Mouse (Mus musculus) gastrocnemius, adult 2 months (tissue): ENCODE results near the gene Thoc5. TPM values are rescaled to one million over a fixed set of nuclear protein-coding genes. Genes with fewer than 3 reads are reported as not detected.

ENCODE experiments used
- DNase-seq: peaks from one replicate; pipeline ENCODE4 v3.0.0; 2022
- H3K27ac ChIP-seq: fragments of 200-600 bp; 2 replicates; pipeline ENCODE4 v1.8.1; 2022; ENCODE audit warnings: mild to moderate bottlenecking
- H3K4me3 ChIP-seq: fragments of 200-600 bp; 2 replicates; pipeline ENCODE4 v1.8.1; 2022; ENCODE audit warnings: mild to moderate bottlenecking, moderate library complexity
- CTCF ChIP-seq: fragments of 200-600 bp; IDR thresholded peaks from 2 replicates; pipeline ENCODE4 v1.8.1; 2022; ENCODE audit warnings: antibody characterized with exemption, mild to moderate bottlenecking, moderate library complexity
- intact Hi-C: fragments of 180-260 bp; cut with DNase I; formaldehyde crosslinking; loops from one replicate; pipeline ENCODE4 v1.15.1; 2025
- total RNA-seq, 2 experiments: library from RNA; stranded (reverse); gene quantifications; 2 replicates each; pipeline ENCODE4 v1.2.3; 2021

The Thoc5 gene
- total RNA-seq, 2 experiments from 2014 or later = 15.5 to 16.7 TPM

DNA sequence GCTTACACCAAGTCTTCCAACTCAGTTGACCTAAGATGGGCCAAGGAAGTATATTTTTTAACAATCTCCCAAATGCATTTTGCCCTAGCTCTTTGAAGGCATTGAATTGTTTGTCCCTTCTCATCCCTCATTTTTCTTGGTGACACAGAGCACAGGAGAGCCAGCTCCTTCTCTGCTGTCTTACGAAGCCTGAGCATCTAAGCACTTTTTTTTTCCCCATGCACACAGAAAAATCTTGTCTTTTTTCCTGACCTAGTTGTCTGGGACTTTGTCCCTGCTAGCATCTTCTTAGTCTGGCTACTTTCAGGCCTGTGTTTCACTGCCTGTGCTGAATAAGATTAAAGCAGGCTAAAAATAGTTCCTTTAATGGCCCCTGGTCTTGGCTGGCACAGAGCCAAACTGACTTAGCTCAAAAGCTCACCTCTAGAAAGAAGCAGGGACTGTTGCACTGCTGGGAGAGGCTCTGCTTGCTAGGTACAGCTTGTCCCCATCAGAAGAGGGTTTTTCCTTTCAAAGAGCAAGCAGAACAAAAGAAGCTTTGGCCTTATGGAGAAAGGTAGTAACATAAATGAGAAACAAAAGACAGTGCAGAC, 36.0 kb downstream of the Thoc5 start:
- H3K27ac ChIP-seq = peak overlapping the region; percentile 25; the same call in 1 of the 2 replicates

DNA sequence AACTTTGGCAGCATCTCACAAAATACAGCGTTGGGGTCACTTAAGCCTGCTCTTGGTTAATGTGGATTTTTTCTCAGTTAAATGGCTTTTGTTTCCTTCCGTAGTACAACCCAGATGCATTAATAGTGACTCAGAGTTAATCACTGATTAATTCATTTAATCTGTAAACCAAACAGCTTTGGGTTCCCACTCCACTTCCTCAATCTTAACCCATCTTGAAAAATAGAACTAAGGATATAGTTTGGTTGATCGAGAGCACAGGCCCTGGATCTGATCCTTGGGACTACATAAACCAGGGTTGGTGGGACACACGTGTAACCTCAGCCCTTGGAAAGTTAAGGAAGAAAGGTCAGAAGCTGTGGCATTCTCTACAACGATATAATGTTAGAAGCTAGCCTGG, 41.1 kb downstream of the Thoc5 start:
- no peak overlapping the region for H3K4me3 ChIP-seq
- TF ChIP-seq CTCF = no peak
- no peak overlapping the region for H3K27ac ChIP-seq
- intact Hi-C loops = no loop called here
- DNase-seq = no peak

More for the DNA sequence above, 36.0 kb downstream of the Thoc5 start:
- intact Hi-C loops = no loop called here
- DNase-seq = peak; percentile 75
- no peak overlapping the region for H3K4me3 ChIP-seq
- no peak for TF ChIP-seq CTCF

DNA sequence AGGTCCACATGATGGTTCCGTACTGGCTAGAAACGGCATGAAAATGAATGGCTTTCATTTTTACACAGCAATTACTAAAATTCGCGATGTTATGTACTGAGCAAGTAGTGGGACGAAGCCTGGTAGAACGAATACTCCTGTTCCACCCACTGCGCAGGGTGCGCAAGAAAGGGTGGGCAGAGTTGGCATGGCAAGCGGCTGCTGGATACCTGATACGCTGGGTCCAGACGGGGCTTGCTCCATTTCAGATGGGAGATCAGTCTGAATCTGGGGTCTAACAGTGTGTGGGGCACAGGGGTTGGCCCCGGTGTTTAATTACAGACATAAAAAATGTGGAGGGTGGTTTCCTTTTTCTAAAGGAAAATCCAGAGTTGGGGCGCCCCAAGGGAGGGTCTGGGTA, 51.4 kb downstream of the Thoc5 start:
- peak overlapping the region; percentile 69 for H3K4me3 ChIP-seq
- H3K27ac ChIP-seq = no peak overlapping the region
- intact Hi-C loops = no loop called here
- TF ChIP-seq CTCF = no peak
- DNase-seq = no peak

DNA sequence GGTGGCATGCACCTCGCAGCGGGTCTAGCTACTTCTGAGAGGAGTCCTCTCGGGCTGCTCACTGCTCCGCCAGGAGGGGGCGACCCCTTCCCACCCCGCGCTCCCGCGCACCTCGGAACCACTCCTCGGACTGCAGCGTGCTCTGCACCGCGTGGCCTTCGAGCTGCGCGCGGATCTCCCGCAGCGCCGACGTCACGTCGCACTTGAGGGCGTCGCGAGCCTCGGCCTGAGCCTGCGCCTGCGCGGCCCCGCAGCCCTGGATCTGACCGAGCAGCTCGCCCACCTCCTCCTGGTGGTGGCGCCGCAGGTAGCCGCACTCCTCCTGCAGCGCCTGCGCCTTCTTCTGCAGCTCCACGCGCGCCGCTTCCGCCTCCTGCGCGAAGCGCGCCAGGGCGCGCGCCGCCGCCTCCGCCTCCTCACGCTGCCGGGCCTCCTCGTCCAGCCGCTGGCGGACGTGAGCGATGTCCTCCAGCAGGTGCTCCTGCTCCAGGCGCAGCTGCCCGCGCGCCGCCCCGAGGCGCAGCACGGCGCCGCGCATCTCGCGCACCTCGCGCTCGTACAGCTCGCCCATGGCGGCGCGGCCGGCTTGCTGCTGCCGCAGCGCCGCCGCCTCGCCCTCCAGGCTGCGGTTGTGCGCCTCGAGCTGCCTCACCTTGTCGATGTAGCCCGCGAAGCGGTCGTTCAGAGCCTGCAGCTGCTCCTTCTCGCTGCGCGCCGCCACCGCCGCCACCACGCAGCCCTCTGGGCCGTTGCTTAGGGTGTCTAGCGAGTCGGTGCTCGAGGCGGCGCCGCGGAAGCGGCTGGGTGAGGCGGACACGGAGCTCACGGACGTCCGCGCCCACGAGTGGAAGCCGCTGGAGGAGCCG, 52.1 kb downstream of the Thoc5 start:
- peak overlapping the region; percentile 69 for H3K4me3 ChIP-seq
- DNase-seq = peak; percentile 66
- intact Hi-C loops = no loop called here
- peak; percentile 30; the same call in 1 of the 2 replicates for TF ChIP-seq CTCF
- H3K27ac ChIP-seq = no peak overlapping the region

DNA sequence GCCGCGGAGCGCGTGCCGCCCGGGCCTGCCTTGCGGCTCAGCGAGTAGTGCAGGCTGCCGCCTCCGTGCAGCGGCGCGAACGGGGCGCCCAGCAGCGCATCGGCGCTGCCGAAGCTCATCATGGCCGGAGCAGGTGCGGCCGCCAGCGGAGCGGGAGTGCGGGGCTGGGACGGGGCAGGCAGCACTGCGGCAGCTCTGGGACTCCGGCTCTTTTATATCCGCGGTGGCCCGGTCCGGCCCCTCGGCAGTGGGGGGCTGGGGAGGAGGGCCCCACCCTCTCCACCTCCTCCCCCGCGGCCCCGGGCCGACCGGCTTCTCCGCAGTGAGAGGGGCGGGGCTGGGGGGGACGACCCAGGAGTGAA, 52.7 kb downstream of the Thoc5 start, which contains the start of gene Nefh:
TSS of gene Nefh (minus strand) at position 252 of the 362 bp plus-strand sequence.
- Histone ChIP-seq H3K27ac (no peak within 1 kb of the TSS), H3K4me3 (peak within 1 kb of the TSS; percentile 69)
- intact Hi-C loops = no loop called here
- no peak for DNase-seq
- no peak for TF ChIP-seq CTCF

DNA sequence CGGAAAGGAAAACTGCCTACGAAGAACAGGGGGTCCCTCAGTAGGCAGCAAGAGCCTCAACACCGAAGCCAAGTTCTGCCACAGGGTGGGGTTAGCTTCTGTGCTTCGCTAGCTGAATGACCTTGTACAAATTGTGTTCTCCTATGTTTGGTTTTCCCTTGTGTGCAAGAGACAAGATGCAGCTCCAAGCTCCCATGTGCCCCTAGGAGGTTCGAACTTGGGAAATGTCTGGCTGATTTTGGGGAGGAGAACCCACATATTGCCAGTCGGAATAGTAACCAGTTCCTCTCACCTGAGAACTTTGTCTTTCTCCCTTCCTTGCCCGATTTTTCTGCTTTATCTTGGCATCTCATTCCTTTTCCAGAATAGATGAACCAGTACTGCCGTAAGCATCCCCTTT, 53.7 kb downstream of the Thoc5 start:
- H3K4me3 ChIP-seq = no peak overlapping the region
- no peak overlapping the region for H3K27ac ChIP-seq
- TF ChIP-seq CTCF = no peak
- DNase-seq = no peak
- intact Hi-C loops = no loop called here

DNA sequence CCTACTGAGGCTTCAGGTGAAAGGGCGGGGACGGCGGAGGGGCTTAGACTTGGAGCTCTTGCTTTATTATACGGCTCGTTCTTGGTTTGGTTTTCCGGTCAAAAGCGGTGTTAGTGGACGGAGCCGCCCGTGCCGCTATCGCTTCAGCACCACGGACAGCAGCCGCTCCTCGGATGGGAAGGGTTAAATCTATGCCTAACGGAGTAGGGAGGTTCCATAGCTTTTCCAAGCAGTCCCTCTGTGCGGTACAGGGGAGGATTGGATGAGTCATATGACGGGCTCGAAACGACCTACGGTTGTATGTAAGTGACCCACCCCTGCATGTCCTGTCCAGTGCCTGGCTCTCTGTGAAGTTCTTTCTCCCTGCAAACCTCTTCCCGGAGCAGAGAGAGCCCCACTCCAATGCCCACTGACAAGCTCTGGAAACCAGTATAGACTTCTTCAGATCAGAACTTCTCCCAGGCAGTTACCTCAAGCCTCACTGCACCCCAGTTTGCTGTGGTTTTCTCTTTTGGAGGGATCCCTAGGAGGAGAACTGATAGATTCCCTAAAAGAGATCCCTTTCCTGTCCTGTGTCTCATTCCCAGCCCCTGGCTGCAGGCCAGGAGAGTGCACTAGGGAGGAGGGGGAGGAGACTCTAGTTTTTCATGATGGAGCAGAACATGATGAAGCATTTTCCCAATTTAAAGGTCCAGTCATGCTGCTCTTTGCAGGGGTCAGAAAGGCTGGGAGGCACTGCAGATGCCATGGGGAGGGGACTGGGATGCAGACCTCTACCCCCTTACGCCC, 54.3 kb downstream of the Thoc5 start:
- no peak overlapping the region for H3K27ac ChIP-seq
- peak; percentile 32 for DNase-seq
- TF ChIP-seq CTCF = no peak
- no peak overlapping the region for H3K4me3 ChIP-seq
- intact Hi-C loops = no loop called here

DNA sequence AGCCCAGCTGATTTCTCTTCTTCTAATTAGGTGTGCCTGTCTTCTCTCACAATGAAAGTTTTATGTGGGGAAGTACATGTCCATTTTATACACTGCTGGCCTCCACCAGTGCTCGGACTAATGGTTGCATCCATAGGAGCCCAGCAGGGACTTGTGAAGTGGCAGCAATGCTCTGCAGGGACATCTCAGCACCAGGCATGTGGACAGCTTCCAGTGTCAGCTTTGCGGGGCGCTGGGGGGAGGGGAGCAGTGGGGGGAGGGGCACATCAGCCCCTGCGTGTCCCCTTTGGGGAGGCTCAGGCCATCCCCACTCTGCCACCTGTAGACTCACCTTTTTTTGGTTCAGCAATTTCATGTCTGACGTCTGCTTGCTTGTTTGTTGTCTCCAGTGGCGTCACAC, 58.3 kb downstream of the Thoc5 start:
- TF ChIP-seq CTCF = no peak
- no peak overlapping the region for H3K4me3 ChIP-seq
- H3K27ac ChIP-seq = no peak overlapping the region
- intact Hi-C loops = no loop called here
- no peak for DNase-seq

DNA sequence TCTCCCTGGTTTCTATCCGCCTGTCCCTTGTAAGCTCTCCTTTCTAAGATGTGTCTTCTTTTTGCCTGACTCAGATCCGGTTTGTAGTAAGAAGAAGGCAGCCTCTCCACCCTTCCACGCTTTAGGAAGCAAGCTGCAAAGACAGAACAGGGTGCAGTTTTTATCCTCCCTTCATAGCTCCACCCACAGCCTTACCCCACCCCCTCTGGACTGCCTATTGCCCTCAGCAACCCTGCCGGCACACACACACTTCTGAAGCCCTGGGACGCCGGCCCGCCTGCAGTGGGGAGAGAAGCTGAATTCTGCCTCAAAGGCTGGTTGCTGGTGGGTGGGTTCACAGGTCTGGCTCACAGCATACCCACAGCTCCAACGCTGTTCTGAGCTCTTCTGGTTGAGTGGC, 58.8 kb downstream of the Thoc5 start:
- peak; percentile 31 for DNase-seq
- intact Hi-C loops = no loop called here
- Histone ChIP-seq H3K4me3 (no peak overlapping the region), H3K27ac (no peak overlapping the region)
- TF ChIP-seq CTCF = no peak

DNA sequence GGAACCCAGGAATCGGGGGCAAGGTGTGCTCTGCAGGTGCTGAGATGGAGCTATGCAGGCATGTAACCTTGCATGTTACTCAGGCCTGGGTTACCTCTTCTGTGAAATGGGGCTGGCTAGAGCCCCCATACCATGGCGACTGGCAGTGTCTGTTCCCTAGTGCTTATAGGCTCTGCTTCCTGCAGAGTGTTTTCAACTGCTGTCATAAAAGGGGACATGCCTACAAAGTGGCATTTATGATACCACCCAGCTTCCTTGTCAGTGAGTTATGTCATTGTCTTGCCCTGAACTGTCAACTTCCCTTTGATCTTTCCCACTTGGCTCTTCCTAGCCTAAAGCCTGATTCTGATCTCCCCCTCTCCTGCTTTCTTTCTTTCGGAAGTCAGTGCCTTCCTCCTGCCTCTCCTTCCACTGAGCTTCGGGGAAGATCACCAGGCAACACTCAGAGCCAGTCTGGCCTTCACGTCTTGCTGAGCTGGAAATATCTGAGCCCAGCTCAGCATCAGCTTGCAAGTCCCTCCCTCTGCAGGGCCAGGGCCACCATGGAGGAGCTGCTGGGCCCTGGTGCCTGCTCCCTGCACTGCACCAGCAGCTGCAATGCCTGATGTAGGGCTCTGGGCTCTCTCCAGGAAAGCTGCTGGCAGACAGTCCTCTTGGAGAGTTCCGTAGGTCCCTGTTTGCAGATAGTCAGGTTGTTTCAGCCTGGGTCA, 68.1 kb downstream of the Thoc5 start:
- no peak overlapping the region for H3K27ac ChIP-seq
- DNase-seq = peak; percentile 31
- H3K4me3 ChIP-seq = no peak overlapping the region
- intact Hi-C loops = no loop called here
- no peak for TF ChIP-seq CTCF

DNA sequence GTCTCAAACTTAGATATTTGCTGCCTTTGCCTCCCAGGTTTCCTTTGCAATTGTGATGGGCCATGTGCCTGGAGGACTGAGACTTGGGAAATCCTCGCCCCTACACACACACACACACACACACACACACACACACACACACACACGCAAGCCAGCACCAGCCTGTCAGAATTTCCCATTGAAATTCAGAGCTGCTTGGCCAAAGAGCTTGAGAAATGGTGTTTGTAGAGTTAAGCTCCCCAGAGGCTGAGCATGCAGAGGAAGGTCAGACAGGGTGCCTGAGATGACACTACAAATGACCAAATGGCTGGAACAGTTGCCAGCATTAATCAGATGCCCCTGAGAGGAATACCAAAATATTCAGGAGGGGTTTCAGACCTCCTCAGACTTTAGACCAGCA, 71.2 kb downstream of the Thoc5 start:
- no peak for TF ChIP-seq CTCF
- Histone ChIP-seq H3K27ac (no peak overlapping the region), H3K4me3 (no peak overlapping the region)
- no peak for DNase-seq
- intact Hi-C loops = no loop called here

DNA sequence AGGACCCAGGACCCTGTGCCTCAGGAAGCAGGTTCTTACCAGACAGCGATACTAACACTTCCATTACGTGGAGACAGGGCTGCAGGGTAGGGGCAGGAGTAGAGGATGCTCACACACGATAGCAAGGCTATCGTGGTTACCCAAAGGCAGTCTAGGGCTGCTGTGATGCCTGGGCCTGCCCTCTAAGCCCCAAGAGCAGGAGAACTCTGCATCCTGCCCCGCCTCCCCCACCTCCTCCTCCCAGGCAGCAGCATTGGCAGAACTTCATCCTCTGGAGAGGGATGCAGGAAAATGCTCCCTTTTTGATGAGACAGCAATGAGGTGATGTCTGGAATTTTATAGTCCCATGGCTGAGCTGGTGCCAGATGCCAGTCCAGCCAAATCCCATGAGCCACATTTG, 71.8 kb downstream of the Thoc5 start:
- Histone ChIP-seq H3K27ac (no peak overlapping the region), H3K4me3 (no peak overlapping the region)
- DNase-seq = no peak
- no peak for TF ChIP-seq CTCF
- intact Hi-C loops = no loop called here
